In genomic region chr1:165605108-165605507, GRCm38 (mm10) we compare ENCODE assay signal across 21 mouse cellular contexts.
"Had no signal": no experiment of that assay in that cellular context is flagged by ENCODE, and none has a peak within 500 bp of the region (broad histone marks: within the 10 kb centered on the region; RNA-seq: fewer than 3 reads in every experiment).

No protein-coding gene starts in this region.

- H3K27me3 ChIP-seq: heart, embryonic 13.5 days; heart, embryonic 15.5 days; hindbrain, embryonic 13.5 days; hindbrain, embryonic 15.5 days; kidney, embryonic 15.5 days; limb, embryonic 13.5 days; limb, embryonic 15.5 days had no signal

- DNase-seq: gastrocnemius, postnatal 14 days; heart, postnatal 36 days; kidney, adult 11 months; kidney, adult 2 months; kidney, adult 9 months; kidney, postnatal 14 days; kidney, postnatal 36 days; layer of hippocampus, adult 9-11 months; layer of hippocampus, postnatal 36 days; left cerebral cortex, postnatal 4 days had no signal

- ATAC-seq: hindbrain, postnatal 0 days; intestine, embryonic 16.5 days had no signal

- H3K9ac ChIP-seq: heart, embryonic 13.5 days; heart, embryonic 15.5 days; hindbrain, embryonic 13.5 days; hindbrain, embryonic 15.5 days; kidney, embryonic 15.5 days; limb, embryonic 13.5 days; limb, embryonic 15.5 days had no signal

- H3K4me3 ChIP-seq: heart, embryonic 13.5 days; heart, embryonic 15.5 days; hindbrain, embryonic 13.5 days; hindbrain, embryonic 15.5 days; kidney, embryonic 15.5 days; limb, embryonic 13.5 days; limb, embryonic 15.5 days had no signal

- H3K4me1 ChIP-seq: limb, embryonic 15.5 days had no signal

- H3K4me2 ChIP-seq: heart, embryonic 11.5 days; heart, embryonic 13.5 days; heart, embryonic 15.5 days; hindbrain, embryonic 13.5 days; hindbrain, embryonic 15.5 days; kidney, embryonic 15.5 days; limb, embryonic 13.5 days; limb, embryonic 15.5 days had no signal

- H3K9me3 ChIP-seq: heart, embryonic 13.5 days; heart, embryonic 15.5 days; hindbrain, embryonic 13.5 days; hindbrain, embryonic 15.5 days; kidney, embryonic 15.5 days; limb, embryonic 13.5 days; limb, embryonic 15.5 days had no signal

- H3K27ac ChIP-seq: heart, embryonic 13.5 days; heart, embryonic 15.5 days; hindbrain, embryonic 13.5 days; hindbrain, embryonic 15.5 days; hindbrain, postnatal 0 days; kidney, embryonic 15.5 days; kidney, postnatal 0 days; limb, embryonic 13.5 days; limb, embryonic 15.5 days had no signal
